Mouse (Mus musculus) myocyte (in vitro differentiated cells): ENCODE measurements around the gene Mroh2a. TPM values are rescaled to one million over a fixed set of nuclear protein-coding genes. Genes with fewer than 3 reads are reported as not detected.

Experiments used
- H3K27me3 ChIP-seq: one replicate; pipeline ENCODE4 v1.6.1; 2011; ENCODE audit not compliant: control insufficient read depth, insufficient read depth, insufficient read length
- H3K36me3 ChIP-seq: one replicate; pipeline ENCODE4 v1.6.1; 2011; ENCODE audit not compliant: control insufficient read depth, insufficient read depth
- H3K4me2 ChIP-seq: one replicate; pipeline ENCODE4 v1.6.1; 2011; ENCODE audit warnings: low read depth, control low read depth
- H3K4me3 ChIP-seq: one replicate; pipeline ENCODE4 v1.5.1; 2011; ENCODE audit warnings: mild to moderate bottlenecking, control low read depth, moderate library complexity
- H3K79me2 ChIP-seq: one replicate; pipeline ENCODE4 v1.6.1; 2011; ENCODE audit not compliant: control insufficient read depth, insufficient read depth
- H3ac ChIP-seq: one replicate; pipeline ENCODE4 v1.6.1; 2011; ENCODE audit not compliant: control insufficient read depth, insufficient read length
- CEBPB ChIP-seq: IDR thresholded peaks from 2 replicates; pipeline ENCODE4 v1.6.1; 2011; ENCODE audit warnings: mild to moderate bottlenecking, moderate library complexity; ENCODE audit not compliant: poor library complexity, insufficient read depth, severe bottlenecking
- E2F4 ChIP-seq: IDR thresholded peaks from one replicate; pipeline ENCODE4 v1.6.1; 2011; ENCODE audit warnings: mild to moderate bottlenecking, control low read depth, moderate library complexity; ENCODE audit not compliant: insufficient read depth
- MAX ChIP-seq: IDR thresholded peaks from one replicate; pipeline ENCODE4 v1.6.1; 2011; ENCODE audit warnings: low read depth, mild to moderate bottlenecking, control low read depth
- MYOD1 ChIP-seq, 3 experiments: IDR thresholded peaks; one replicate each; pipeline ENCODE4 v1.6.1; 2011; ENCODE audit warnings: control low read depth in 2 of 3, low read depth in 2 of 3, mild to moderate bottlenecking in 2 of 3, moderate library complexity in 1 of 3; ENCODE audit not compliant: insufficient read length in 2 of 3, control insufficient read depth in 1 of 3
- MYOG ChIP-seq, 3 experiments: IDR thresholded peaks; one replicate each; pipeline ENCODE4 v1.6.1; 2011; ENCODE audit warnings: control low read depth in 2 of 3, low read depth in 2 of 3, mild to moderate bottlenecking in 2 of 3; ENCODE audit not compliant: insufficient read length in 2 of 3, control insufficient read depth in 1 of 3, insufficient read depth in 1 of 3
- POLR2A ChIP-seq: IDR thresholded peaks from one replicate; pipeline ENCODE4 v1.6.1; 2011; ENCODE audit warnings: low read depth, mild to moderate bottlenecking, control low read depth, moderate library complexity; ENCODE audit not compliant: insufficient read length
- POLR2AphosphoS2 ChIP-seq: IDR thresholded peaks from one replicate; pipeline ENCODE4 v1.6.1; 2011; ENCODE audit warnings: low read depth, control low read depth; ENCODE audit not compliant: insufficient read length
- REST ChIP-seq: IDR thresholded peaks from one replicate; pipeline ENCODE4 v1.6.1; 2011; ENCODE audit warnings: mild to moderate bottlenecking, control low read depth, moderate library complexity; ENCODE audit not compliant: insufficient read depth, insufficient read length
- SRF ChIP-seq: IDR thresholded peaks from one replicate; pipeline ENCODE4 v1.6.1; 2011; ENCODE audit warnings: low read depth; ENCODE audit not compliant: control insufficient read depth, insufficient read length
- TCF12 ChIP-seq: IDR thresholded peaks from one replicate; pipeline ENCODE4 v1.6.1; 2011; ENCODE audit warnings: mild to moderate bottlenecking, control low read depth; ENCODE audit not compliant: poor library complexity, insufficient read depth, severe bottlenecking
- TCF3 ChIP-seq: IDR thresholded peaks from one replicate; pipeline ENCODE4 v1.6.1; 2011; ENCODE audit warnings: low read depth, control low read depth; ENCODE audit not compliant: insufficient read length
- USF1 ChIP-seq: IDR thresholded peaks from one replicate; pipeline ENCODE4 v1.6.1; 2011; ENCODE audit warnings: low read depth, mild to moderate bottlenecking, control low read depth, moderate library complexity
- polyA plus RNA-seq: library from polyadenylated mRNA; unstranded; fragments of >200 nt; fragmentation: generic; extraction: Trizol; gene quantifications from one replicate; pipeline ENCODE4 v1.2.1, GENCODE M21; 2012; ENCODE audit warnings: missing spikeins

The Mroh2a gene
- polyA plus RNA-seq, 1 experiment, result 1.4 TPM

- H3K36me3 ChIP-seq, result peaks cover 8% of the 10 kb centered on the region
- no peaks in the 10 kb centered on the region for H3K27me3 ChIP-seq
- no peak overlapping the region for H3ac ChIP-seq
- H3K4me2 ChIP-seq, result no peak overlapping the region
- no peak overlapping the region for H3K4me3 ChIP-seq
- peaks cover 28% of the 10 kb centered on the region for H3K79me2 ChIP-seq
- TF ChIP-seq MYOD1 (IDR thresholded peaks at IDR 0.05; ENCODE audit: control insufficient read depth in 1 of 3, insufficient read length in 2 of 3, low read depth in 2 of 3) (no peak), SRF (no peak), CEBPB (no peak), POLR2AphosphoS2 (no peak), TCF3 (no peak), TCF12 (no peak), MAX (no peak), MYOG (IDR thresholded peaks at IDR 0.05; ENCODE audit: control insufficient read depth in 1 of 3, insufficient read depth in 1 of 3, insufficient read length in 2 of 3, low read depth in 2 of 3) (no peak), E2F4 (no peak), USF1 (no peak), POLR2A (no peak), REST (no peak)
Observed at GRCm38 (mm10) chr1:88279111-88280005, 52.6 kb downstream of the Mroh2a start.

GRCm38 (mm10) chr1:88280006-88280690 is 53.4 kb downstream of the Mroh2a start:
- H3K36me3 ChIP-seq, result peaks cover under 1% of the 10 kb centered on the region
- no peak overlapping the region for H3K4me3 ChIP-seq
- no peaks in the 10 kb centered on the region for H3K27me3 ChIP-seq
- H3K4me2 ChIP-seq, result no peak overlapping the region
- TF ChIP-seq TCF3, result no peak
- TF ChIP-seq USF1, result no peak
- TF ChIP-seq SRF, result no peak
- TF ChIP-seq REST, result no peak
- TF ChIP-seq POLR2AphosphoS2, result no peak
- no peak for TF ChIP-seq POLR2A
- TF ChIP-seq MYOD1 (IDR thresholded peaks at IDR 0.05; ENCODE audit: control insufficient read depth in 1 of 3, insufficient read length in 2 of 3, low read depth in 2 of 3), result no peak
- no peak for TF ChIP-seq CEBPB
- TF ChIP-seq MYOG (IDR thresholded peaks at IDR 0.05; ENCODE audit: control insufficient read depth in 1 of 3, insufficient read depth in 1 of 3, insufficient read length in 2 of 3, low read depth in 2 of 3), result no peak
- TF ChIP-seq MAX, result no peak
- TF ChIP-seq E2F4, result no peak
- TF ChIP-seq TCF12, result no peak
- no peak overlapping the region for H3ac ChIP-seq
- peaks cover 20% of the 10 kb centered on the region for H3K79me2 ChIP-seq

- Histone ChIP-seq H3K79me2 (no peaks in the 10 kb centered on the region), H3ac (no peak overlapping the region), H3K27me3 (no peaks in the 10 kb centered on the region), H3K36me3 (no peaks in the 10 kb centered on the region), H3K4me2 (no peak overlapping the region), H3K4me3 (no peak overlapping the region)
- no peak for TF ChIP-seq SRF
- TF ChIP-seq POLR2AphosphoS2, result no peak
- no peak for TF ChIP-seq MAX
Observed at GRCm38 (mm10) chr1:88282301-88282700, 55.5 kb downstream of the Mroh2a start.

- Histone ChIP-seq H3K36me3 (no peaks in the 10 kb centered on the region), H3K27me3 (no peaks in the 10 kb centered on the region), H3K4me3 (no peak overlapping the region), H3K4me2 (no peak overlapping the region), H3K79me2 (no peaks in the 10 kb centered on the region), H3ac (no peak overlapping the region)
- TF ChIP-seq MYOG (IDR thresholded peaks at IDR 0.05; ENCODE audit: control insufficient read depth in 1 of 3, insufficient read depth in 1 of 3, insufficient read length in 2 of 3, low read depth in 2 of 3) (no peak), TCF12 (no peak), CEBPB (no peak), SRF (no peak)
Observed at GRCm38 (mm10) chr1:88283376-88284227, 56.8 kb downstream of the Mroh2a start.
